Mouse (Mus musculus): Measurements from ENCODE around the gene Serpina9. TPM values are rescaled to one million over a fixed set of nuclear protein-coding genes. Genes with fewer than 3 reads are reported as not detected.

The Serpina9 gene
- total RNA-seq, 2 experiments from 2014 or later: not detected

- ATAC-seq (replicated peaks; ENCODE audit: low FRiP score, poor library complexity, severe bottlenecking): no peak
These were observed 67.3 kb downstream of the Serpina9 start for GRCm38 (mm10) chr12:103946243-103946642.

Other genes starting within 250 kb of the Serpina9 start
- gene Serpina1d, start 240.2 kb downstream of the Serpina9 start, total RNA-seq (2015; ENCODE audit: low replicate concordance): not detected in 2 replicates
- gene Serpina1d, start 240.2 kb downstream of the Serpina9 start, total RNA-seq (2017; ENCODE audit: low replicate concordance): not detected in 2 replicates
- not detected in 2 replicates for gene Serpina1b, start 183.4 kb downstream of the Serpina9 start, total RNA-seq (2015; ENCODE audit: low replicate concordance)
- not detected in 2 replicates for gene Serpina1b, start 183.4 kb downstream of the Serpina9 start, total RNA-seq (2017; ENCODE audit: low replicate concordance)
- not detected in 2 replicates for gene Serpina1a, start 150.2 kb downstream of the Serpina9 start, total RNA-seq (2015; ENCODE audit: low replicate concordance)
- gene Serpina1a, start 150.2 kb downstream of the Serpina9 start, total RNA-seq (2017; ENCODE audit: low replicate concordance): not detected in 2 replicates
- gene Serpina1c, start 108.9 kb downstream of the Serpina9 start, total RNA-seq (2015; ENCODE audit: low replicate concordance): not detected in 2 replicates
- not detected in 2 replicates for gene Serpina1c, start 108.9 kb downstream of the Serpina9 start, total RNA-seq (2017; ENCODE audit: low replicate concordance)
- not detected in 2 replicates for gene Serpina1e, start 54.8 kb downstream of the Serpina9 start, total RNA-seq (2015; ENCODE audit: low replicate concordance)
- not detected in 2 replicates for gene Serpina1e, start 54.8 kb downstream of the Serpina9 start, total RNA-seq (2017; ENCODE audit: low replicate concordance)
- gene Serpina11, start 23.8 kb downstream of the Serpina9 start, total RNA-seq (2015; ENCODE audit: low replicate concordance): not detected in 2 replicates
- gene Serpina11, start 23.8 kb downstream of the Serpina9 start, total RNA-seq (2017; ENCODE audit: low replicate concordance): not detected in 2 replicates
- gene Serpina12, start 30.7 kb upstream of the Serpina9 start, total RNA-seq (2015; ENCODE audit: low replicate concordance): not detected in 2 replicates
- gene Serpina12, start 30.7 kb upstream of the Serpina9 start, total RNA-seq (2017; ENCODE audit: low replicate concordance): not detected in 2 replicates
- not detected in 2 replicates for gene Serpina5, start 87.4 kb upstream of the Serpina9 start, total RNA-seq (2015; ENCODE audit: low replicate concordance)
- gene Serpina5, start 87.4 kb upstream of the Serpina9 start, total RNA-seq (2017; ENCODE audit: low replicate concordance): not detected in 2 replicates
- not detected in 2 replicates for gene Serpina3a, start 99.0 kb upstream of the Serpina9 start, total RNA-seq (2015; ENCODE audit: low replicate concordance)
- gene Serpina3a, start 99.0 kb upstream of the Serpina9 start, total RNA-seq (2017; ENCODE audit: low replicate concordance): not detected in 2 replicates
- not detected in 2 replicates for gene Serpina3b, start 114.2 kb upstream of the Serpina9 start, total RNA-seq (2015; ENCODE audit: low replicate concordance)
- gene Serpina3b, start 114.2 kb upstream of the Serpina9 start, total RNA-seq (2017; ENCODE audit: low replicate concordance): not detected in 2 replicates
- gene Serpina3c, start 140.1 kb upstream of the Serpina9 start, total RNA-seq (2015; ENCODE audit: low replicate concordance): not detected in 2 replicates
- gene Serpina3c, start 140.1 kb upstream of the Serpina9 start, total RNA-seq (2017; ENCODE audit: low replicate concordance): not detected in 2 replicates
- gene Serpina3f, start 200.8 kb upstream of the Serpina9 start, total RNA-seq (2015; ENCODE audit: low replicate concordance): 10.8 TPM in 1 of 2 replicates, not detected in the other
- 1.2 and 1.3 TPM in 2 replicates for gene Serpina3f, start 200.8 kb upstream of the Serpina9 start, total RNA-seq (2017; ENCODE audit: low replicate concordance)
- gene Serpina3g, start 222.5 kb upstream of the Serpina9 start, total RNA-seq (2015; ENCODE audit: low replicate concordance): 4.7 TPM in 1 of 2 replicates, not detected in the other
- 2.6 and 3.3 TPM in 2 replicates for gene Serpina3g, start 222.5 kb upstream of the Serpina9 start, total RNA-seq (2017; ENCODE audit: low replicate concordance)
- not detected in 2 replicates for gene Serpina3i, start 249.4 kb upstream of the Serpina9 start, total RNA-seq (2015; ENCODE audit: low replicate concordance)
- gene Serpina3i, start 249.4 kb upstream of the Serpina9 start, total RNA-seq (2017; ENCODE audit: low replicate concordance): not detected in 2 replicates

All from erythroid progenitor cell, adult 5-6 weeks (primary cell).